Mouse (Mus musculus) megakaryocyte, embryonic 14.5 days (primary cell): Measurements from ENCODE around the gene Mansc1.

Experiments
- FLI1 ChIP-seq: IDR thresholded peaks from 2 replicates; pipeline ENCODE4 v1.6.1; 2012; ENCODE audit warnings: low read length, inconsistent platforms, mixed read lengths
- GATA1 ChIP-seq: IDR thresholded peaks from 3 replicates; pipeline ENCODE4 v1.6.1; 2012; ENCODE audit warnings: mixed read lengths, low read length, inconsistent platforms, borderline replicate concordance

DNA sequence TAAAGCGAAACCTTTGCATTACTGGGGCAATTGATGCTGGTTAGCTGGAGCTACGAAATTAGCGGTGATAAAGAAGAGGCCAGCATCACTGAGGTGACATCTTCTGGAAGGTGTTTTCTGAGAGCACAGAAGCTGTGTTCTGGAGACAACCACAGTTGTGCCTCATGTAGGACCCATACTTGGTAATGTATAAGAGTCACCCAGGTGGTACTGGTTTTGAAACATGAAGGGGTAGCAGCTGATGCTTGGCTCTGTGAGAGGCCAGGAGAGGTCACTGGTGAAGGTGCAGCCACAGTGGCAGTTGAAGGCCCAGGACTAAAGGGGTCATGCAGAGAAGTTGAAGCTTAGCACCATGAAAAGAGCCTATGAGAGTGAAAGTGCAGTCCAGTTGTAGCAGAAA is 6.9 kb upstream of the Mansc1 start, which contains the start of gene Borcs5:
- TF ChIP-seq GATA1 (no peak), FLI1 (no peak)
